Mouse (Mus musculus) kidney, postnatal 10 days (tissue): ENCODE results near the gene Lrrc4c.

ENCODE experiments used
- DNase-seq: peaks from one replicate; pipeline ENCODE4 v3.0.0; 2021; ENCODE audit warnings: mixed read lengths

Lrrc4c gene

GRCm38 (mm10) chr2:97485609-97486008, 1167.6 kb downstream of the Lrrc4c start:
- DNase-seq: no peak

DNA sequence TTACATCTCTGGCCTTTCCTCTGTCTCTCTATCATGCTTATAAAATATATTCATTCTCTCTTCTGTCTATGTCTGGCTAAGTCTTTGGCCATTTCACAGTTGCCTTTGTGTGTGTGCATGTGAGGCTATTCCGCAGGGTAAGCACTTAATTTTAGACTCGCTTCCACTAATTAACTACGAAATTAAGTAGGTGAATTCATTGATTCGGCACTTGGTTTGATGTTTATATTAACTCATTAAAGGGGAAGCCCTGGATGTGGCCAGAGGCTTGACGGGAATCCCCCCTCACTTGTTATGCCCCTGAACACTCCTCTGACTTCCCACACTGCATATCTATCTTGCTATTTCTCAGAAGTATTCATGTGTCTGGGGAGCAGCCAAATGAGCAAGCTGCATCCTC, 1169.6 kb downstream of the Lrrc4c start:
- no peak for DNase-seq

DNA sequence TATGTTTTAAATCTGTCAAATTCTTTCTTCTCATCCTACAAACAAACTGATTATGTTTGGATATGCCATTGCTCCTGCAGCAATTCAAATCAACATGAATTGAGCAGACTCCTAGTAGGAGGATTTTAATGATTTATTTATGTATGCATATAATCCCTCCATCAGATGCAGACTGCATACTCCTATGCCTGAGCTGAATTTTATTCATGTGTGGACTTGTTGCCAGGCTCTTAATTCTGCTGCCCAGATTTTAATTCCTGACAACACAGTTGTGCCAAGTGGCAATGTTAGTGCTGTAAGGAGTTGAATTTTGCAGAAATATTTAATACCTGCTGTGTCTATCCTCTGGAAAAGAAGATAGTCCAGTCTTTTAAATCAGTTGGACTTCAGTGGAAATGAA, 1179.1 kb downstream of the Lrrc4c start:
- no peak for DNase-seq

DNA sequence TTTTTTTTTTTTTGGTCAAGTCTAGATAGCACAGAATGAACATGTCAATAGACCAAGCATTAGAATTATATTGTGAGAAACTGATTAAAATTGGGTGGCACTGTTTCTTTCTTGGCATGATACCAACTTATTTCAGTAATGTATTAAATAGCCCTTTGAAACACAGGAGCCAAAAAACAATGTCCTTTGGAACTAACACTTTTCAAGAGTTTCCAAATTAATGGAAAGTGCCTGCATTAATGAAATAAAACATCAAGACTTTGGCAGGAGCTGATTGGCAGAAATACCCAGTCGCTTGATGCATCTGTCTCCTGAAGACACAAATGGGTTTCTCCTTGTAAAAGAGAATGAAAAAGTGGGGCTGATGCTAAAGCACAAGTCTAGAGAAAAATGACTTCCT, 1184.5 kb downstream of the Lrrc4c start:
- DNase-seq: no peak

GRCm38 (mm10) chr2:97504902-97505301, 1186.9 kb downstream of the Lrrc4c start:
- no peak for DNase-seq

- no peak for DNase-seq
Observed at GRCm38 (mm10) chr2:97524256-97524922, 1206.4 kb downstream of the Lrrc4c start.

GRCm38 (mm10) chr2:97525107-97525506, 1207.1 kb downstream of the Lrrc4c start:
- DNase-seq: no peak

DNA sequence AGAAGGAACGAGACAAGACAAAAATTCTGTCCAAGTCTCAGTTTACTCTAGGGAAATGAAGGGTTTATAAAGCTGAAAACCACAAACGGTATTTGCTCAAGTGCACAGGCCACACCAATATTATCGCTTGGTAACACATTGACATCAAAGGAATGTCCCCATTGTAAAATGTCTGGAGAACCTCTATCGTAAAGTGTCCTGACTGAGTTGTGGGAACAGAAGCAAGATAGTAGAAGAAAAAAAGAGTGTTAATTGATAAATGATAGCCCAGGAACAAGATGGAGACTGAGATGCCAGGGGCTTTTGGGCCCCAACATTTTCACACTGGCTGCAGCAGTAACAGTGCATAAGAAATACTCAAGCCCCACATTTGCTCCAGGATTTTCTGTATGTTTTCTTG, 1212.7 kb downstream of the Lrrc4c start:
- DNase-seq: no peak

DNA sequence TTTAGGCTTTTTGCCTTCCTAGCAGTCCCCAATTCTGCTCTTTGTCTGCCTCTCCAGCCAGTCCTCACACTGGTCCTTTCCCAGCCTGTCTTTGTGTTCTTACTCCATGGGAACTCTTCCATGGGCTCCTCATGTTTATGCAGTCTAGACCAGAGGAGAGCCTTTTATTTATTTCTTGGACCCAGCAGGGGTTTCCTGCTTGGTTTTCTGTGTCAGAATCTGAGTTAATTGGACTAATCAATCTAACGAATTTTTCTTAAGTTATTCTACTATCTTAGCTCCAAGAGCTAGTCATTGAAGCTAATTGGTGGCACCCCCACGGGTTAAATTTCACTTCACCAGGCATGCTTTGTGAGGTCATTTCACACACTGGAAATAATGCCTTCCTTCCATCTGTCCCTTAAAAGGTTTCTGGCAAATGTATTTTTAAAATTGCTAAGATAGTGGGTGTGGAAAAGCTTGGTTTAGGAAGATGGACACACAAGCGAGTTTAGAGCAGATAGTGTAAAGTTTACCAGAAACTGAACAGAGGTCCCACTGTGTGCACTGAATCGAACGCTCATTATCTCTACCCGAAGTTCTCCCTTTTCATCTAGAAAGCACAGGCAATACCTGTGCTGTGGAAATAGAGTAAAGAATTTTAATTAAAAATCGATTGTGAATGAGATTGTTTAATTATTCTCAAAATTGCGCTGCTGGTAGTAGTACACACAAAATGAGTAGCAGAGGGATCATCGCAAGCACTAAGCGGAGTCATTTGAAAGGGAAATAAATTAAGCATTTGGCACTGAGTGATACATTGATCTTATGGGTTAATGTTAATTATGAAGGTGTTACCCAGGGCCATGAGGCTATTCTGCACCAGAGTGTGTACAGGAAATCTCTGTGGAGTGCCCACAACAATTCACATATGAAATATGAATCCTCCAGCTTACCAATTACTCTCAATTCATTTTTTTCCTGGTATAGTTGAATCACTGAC, 1226.0 kb downstream of the Lrrc4c start:
- no peak for DNase-seq

- no peak for DNase-seq
Observed at GRCm38 (mm10) chr2:97544673-97545071, 1226.7 kb downstream of the Lrrc4c start.

- DNase-seq: no peak
Observed at GRCm38 (mm10) chr2:97545946-97546345, 1228.0 kb downstream of the Lrrc4c start.

GRCm38 (mm10) chr2:97564509-97564908, 1246.5 kb downstream of the Lrrc4c start:
- DNase-seq: no peak

DNA sequence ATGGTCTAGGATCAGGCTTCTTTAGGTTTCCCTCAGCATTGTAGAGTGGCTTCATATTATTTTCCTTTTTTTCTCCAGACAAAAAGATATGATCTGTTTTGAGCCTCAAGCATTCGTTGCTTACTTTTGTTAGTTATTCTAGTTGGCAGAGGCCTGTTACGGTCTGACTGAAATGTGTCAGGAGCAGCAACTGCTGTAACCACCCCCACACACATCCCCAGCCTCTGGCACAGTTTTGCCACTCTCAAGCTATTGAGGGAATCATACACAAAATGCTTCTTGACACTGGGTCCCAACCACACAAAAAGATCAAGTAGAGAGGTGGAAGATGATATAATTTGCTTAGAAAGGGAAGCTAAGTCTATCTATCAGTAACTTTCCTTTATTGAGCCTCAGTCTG, 1251.0 kb downstream of the Lrrc4c start:
- no peak for DNase-seq

DNA sequence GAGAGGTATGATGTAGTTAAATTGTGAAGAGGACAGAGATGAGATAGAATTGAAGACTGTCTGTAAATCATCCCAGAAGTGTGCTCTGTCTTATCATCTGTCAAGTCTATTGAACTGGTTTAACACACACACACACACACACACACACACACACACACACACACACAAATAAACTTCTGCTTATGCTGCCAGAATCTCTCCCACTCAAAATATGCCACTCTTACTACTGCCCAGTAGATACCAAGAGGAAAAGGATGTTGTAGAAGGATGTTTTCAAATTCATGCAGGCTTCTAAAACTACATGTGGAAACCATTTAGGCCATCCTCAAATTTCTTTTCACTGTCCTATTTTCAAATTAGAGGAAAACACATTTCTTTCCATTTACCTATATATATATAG, 1257.0 kb downstream of the Lrrc4c start:
- no peak for DNase-seq

- no peak for DNase-seq
Observed at GRCm38 (mm10) chr2:97581132-97581531, 1263.2 kb downstream of the Lrrc4c start.

- no peak for DNase-seq
Observed at GRCm38 (mm10) chr2:97586322-97586721, 1268.4 kb downstream of the Lrrc4c start.

GRCm38 (mm10) chr2:97590563-97590962, 1272.6 kb downstream of the Lrrc4c start:
- no peak for DNase-seq

DNA sequence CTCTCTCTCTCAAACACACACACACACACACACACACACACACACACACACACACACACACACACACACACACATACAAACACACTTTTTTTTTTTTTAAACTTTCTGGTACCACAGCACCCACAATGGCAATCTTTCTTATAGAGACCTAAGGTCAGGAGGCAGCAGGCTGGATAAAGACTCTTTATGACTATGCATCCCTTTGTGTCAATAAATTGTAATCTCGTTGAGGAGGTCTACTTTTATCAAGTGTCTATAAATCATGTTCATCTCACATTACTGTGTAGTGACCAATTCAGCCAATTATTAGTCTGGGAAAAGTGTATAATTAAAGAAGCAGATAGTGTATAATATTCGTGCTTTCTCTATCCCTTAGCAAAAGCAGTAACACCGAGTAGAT, 1286.2 kb downstream of the Lrrc4c start:
- no peak for DNase-seq

DNA sequence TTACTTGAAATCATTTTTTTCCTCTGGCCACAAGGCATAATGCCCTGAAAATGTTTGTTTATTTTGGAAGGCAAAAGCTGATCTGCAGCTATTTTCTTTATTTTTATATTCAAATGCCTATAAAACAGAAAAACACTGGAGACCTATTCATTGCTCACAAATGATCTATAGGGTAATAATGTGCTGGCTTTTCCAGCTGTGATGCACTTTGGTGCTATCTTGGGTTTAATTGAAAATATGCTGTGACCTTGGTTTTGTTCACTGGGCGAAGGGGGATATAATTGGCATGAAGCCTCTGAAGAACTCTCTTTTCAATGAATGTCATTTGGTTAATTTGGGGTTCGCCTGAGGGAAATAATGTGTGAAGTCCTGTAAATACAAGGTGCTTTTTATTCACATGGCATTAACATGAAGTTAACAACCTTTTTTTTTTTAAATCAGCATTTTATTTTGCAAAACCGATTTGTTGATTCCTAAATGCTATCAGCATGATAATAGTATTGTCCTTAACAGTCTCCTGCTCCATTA, 1286.8 kb downstream of the Lrrc4c start:
- DNase-seq: no peak

GRCm38 (mm10) chr2:97609436-97609835, 1291.5 kb downstream of the Lrrc4c start:
- no peak for DNase-seq

- DNase-seq: no peak
Observed at GRCm38 (mm10) chr2:97610566-97610965, 1292.6 kb downstream of the Lrrc4c start.

DNA sequence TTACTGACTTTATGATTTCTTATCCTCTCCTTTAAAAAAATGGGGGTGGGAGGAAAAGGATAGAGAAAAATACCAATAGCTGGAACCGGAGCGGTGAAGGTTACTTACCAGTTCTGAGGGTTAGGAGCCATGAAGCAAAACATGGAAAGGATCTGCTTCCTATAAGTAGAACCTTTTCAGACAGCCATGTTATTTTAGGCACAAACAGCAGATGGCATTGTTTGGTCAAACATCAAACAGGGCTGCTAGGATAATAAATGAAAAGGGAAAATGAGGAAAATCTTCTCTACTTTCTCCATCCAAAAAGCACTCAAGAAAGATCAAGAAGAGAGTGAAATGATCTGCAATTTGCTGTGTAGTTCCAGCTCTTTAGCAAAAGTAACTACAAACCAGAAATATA, 1296.8 kb downstream of the Lrrc4c start:
- no peak for DNase-seq

GRCm38 (mm10) chr2:97618589-97618988, 1300.6 kb downstream of the Lrrc4c start:
- no peak for DNase-seq

- DNase-seq: no peak
Observed at GRCm38 (mm10) chr2:97639941-97640340, 1322.0 kb downstream of the Lrrc4c start.
